Mouse (Mus musculus): ENCODE measurements around the gene Zfp800.

The Zfp800 gene

DNA sequence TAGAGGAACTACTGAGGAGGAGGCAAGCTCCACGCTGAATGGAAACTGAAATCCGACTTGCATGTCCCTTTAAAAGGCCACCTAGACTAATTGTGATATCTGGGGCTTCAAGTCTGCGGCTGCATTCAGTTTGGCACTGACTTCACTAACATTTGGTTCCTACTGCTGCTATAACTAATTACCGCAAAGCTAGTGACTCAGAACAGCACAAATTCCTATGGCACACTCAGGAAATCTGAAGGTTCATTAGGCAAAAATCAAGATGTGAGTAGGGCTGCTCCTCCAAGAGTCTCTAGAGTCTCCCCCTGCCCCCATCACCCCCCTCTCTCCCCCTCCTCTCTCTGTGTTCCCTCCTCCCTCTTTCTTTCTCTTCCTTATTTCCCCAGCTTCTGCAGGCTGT lies 194.4 kb downstream of the Zfp800 start:
- DNase-seq (ENCODE audit: low spot score), result no peak

DNA sequence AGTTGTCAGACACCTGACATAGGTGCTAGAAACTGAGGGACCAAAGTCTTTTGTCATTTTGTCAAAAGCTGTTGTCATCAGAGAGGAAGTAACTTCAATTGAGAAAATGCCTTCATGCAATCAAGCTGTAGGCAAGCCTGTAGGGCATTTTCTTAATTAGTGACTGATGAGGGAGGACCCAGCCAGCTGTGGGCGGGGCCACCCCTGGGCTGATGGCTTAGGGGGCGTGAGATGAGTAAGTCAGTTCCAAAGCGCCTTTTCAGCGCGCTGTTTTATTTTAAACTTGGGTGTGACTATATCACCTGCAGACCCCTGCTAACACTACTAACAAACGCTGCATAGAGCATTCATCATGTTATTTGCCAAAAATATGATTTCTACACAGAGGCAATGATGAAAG lies 195.0 kb downstream of the Zfp800 start:
- DNase-seq (ENCODE audit: low spot score), result no peak

DNA sequence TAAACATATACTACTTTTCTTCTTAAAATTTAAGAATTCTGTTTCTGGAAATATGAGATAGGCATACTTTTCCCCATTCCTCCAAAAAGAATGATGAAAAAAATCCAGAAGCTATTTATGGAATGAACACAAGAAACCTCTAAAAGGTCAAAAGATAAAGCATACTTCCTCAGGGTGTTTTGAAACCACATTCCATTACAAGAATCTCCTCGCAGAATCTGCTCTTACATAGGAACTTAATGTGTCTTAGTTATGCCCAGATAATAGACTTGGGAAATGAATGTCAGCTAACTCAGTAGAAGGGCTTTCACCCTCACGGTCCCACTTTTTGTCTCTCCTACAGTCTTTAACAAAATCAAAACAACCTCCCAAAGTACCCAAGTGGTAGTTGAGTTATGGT lies 203.9 kb downstream of the Zfp800 start:
- no peak for DNase-seq (ENCODE audit: low spot score)

DNA sequence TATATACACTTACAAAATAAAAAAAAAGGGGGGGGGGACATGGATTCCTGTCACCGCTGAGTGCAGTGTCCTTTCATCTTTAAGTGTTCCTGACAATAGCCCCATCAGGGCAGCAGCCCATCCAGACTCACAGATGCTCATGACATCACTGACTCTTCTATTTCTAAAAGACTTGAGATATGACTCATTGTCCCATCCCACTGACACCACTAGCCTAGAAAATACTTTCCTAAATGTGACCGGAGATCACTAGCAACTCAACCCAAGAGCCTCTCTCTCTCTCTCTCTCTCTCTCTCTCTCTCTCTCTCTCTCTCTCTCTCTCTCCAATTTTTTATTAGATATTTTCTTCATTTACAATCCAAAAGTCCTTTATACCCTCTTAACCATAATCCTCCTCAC lies 205.9 kb downstream of the Zfp800 start:
- no peak for DNase-seq (ENCODE audit: low spot score)

Data from testis, postnatal 14 days (tissue).